Mouse (Mus musculus): ENCODE results near the gene Slc2a2.
"Not testable (repeated sequence)": the region's sequence is repeated elsewhere in the genome, so short reads cannot be mapped to it uniquely, and the experiment has no call there.

Gene Slc2a2

DNA sequence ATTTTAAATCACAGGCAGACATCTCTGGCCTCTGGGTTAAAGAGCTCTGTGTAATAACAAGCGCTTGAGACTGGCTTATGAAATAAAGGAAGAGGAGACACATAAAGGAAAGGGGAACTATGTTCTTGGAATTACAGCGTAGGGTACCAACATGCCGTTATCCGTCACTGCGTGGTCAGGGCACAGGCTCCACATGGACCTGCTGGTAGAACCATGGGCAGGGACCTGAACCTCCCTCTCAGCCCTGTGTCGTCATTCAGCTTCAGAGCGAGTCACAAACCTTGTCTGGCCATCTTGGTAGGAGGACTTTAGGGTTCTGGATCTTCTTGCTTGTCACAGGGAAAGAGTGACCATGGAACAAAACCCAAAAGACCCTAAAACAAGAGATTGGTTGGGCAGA lies 28.7 kb downstream of the Slc2a2 start:
- in situ Hi-C loops (cut with MboI; ENCODE audit: low sequenced_read_pairs) = no loop called here

DNA sequence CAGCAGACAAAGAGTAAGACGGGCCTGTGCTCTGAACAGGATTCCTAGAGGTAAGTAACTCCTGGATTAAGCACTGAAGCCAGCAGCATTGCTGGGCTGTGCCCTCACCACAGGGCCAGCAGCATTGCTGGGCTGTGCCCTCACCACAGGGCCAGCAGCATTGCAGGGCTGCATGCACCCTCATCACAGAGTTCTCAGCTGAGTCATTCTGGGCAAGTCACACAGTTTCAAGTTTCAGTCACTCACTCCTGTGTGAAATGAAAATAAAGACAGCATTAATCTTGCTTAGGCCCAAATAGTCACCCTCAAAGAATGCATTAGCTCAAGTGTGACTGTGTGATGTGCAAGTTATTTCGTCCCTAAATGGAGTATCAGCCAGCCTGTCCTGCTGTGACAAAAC lies 37.0 kb downstream of the Slc2a2 start:
- in situ Hi-C loops (cut with MboI; ENCODE audit: low sequenced_read_pairs) = no loop called here

DNA sequence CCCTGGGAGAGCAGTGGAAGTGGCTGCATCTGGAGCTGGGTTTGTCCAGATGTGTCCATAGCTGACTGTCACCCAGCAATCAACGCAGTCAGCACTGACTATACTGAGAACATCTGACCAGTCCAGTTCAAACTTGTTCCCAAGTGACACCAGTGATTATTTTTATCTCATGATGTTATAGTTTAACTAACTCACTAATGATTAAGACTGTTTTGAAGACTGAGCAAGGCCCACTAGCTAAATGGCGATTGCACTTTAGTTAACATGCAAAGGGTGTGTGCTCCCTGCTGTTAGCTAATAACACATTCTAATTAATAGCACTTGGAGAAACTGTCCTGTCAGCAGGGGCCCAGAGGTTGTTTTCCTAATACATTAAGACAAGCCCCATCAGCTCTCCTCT lies 39.3 kb downstream of the Slc2a2 start:
- in situ Hi-C loops (cut with MboI; ENCODE audit: low sequenced_read_pairs) = no loop called here

DNA sequence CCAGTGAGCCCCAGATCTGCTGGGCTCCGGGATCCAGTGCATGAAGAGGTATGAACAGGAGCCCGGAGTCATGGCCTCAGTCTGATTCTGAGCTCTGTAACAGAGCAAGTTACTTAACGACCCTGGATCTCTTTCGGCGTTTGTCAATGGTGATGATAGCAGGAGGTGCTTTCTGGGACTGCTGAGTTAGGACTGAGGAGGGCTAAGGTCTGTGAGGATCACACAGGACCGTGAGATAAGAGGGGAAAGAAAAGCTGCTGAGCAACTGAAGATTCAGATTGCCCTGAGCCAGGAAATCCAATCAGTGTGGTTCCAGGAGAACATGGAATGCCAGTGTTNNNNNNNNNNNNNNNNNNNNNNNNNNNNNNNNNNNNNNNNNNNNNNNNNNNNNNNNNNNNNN lies 42.6 kb downstream of the Slc2a2 start:
- in situ Hi-C loops (cut with MboI; ENCODE audit: low sequenced_read_pairs) = no loop called here

DNA sequence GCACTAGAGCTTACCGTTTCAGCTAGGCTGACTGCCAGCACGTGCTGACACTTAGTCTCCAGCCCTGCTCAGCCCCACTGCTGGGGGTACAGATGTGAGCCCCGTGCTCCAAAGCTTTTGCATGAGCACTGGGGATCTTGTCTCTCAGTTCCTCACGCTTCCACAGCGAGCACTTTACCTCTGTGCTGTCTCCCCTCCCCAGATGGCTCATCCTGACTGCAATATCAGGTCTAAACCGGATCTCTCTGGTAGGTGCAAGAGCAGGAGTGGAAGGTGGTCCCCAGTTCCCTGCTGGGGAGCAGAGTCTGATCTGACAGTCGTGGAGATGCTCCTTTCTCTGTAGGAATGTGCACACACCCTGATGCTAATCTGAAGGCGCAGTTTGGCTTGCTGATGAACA lies 45.5 kb downstream of the Slc2a2 start:
- in situ Hi-C loops (cut with MboI; ENCODE audit: low sequenced_read_pairs) = no loop called here

DNA sequence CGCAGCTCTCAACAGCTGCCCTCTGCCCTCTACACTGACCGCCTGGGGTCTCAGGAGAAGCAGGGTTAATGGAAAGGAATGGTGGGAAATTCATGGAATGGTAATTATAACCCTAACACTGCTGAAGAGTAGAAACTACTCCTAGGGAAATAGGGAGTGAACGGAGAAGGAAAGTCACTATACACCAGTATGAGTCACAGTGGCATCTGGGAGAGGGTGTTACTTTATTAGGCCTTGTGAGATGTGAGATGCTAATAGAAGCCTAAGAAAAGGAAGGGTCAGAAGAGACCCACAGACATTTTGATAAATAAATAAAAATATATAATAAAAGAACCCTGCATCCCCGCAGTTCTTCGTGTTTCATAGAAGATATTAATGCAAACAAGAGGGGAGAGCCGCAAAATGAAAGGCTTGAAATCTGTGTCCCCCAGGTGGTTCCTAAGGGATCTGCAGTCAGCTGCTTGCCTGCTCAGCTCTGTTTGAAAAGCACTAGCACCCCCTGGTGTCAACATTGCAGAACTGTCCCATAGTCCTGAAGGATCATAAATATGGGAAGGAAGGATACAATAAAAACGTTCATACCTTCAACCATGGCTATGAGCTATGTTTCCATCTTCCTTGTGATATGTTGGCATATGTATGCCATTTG lies 48.3 kb downstream of the Slc2a2 start:
- in situ Hi-C loops (cut with MboI; ENCODE audit: low sequenced_read_pairs) = no loop called here

DNA sequence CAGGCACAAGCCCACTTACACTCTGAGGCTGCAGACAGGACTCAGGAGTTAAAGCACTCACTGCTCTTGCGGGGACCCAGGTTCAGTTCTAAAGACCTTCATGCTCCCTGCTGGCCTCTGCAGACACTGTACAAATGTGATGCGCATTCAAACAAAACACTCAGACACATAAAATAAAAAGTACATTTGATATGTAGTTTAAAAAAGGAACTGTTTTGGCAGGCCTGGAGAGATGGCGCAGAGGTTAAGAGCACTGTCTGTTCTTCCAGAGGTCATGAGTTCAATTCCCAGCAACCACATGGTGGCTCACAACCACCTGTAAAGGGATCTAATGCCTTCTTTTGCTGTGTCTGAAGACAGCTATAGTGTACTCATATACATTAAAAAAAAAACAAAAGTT lies 50.4 kb downstream of the Slc2a2 start:
- in situ Hi-C loops (cut with MboI; ENCODE audit: low sequenced_read_pairs) = no loop called here

DNA sequence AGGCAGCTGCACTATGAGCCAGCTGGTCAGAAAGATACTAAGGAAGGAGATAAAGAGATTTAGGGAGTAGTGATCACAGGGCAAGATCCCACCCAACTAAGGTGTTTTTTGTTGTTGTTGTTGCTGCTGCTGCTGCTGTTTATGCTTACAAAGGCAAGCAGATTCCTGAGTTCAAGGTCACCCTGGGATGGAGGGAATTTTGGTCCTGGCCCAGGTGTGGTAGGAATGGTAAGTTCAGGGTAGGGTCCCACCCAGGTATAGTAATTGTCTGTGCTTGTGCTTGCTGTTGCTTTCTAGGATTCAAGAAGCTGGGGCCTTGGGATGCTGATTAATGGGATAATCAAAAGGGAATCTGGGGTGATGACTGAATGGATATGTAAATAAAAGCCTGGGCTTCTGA lies 51.3 kb downstream of the Slc2a2 start:
- in situ Hi-C loops (cut with MboI; ENCODE audit: low sequenced_read_pairs) = no loop called here

DNA sequence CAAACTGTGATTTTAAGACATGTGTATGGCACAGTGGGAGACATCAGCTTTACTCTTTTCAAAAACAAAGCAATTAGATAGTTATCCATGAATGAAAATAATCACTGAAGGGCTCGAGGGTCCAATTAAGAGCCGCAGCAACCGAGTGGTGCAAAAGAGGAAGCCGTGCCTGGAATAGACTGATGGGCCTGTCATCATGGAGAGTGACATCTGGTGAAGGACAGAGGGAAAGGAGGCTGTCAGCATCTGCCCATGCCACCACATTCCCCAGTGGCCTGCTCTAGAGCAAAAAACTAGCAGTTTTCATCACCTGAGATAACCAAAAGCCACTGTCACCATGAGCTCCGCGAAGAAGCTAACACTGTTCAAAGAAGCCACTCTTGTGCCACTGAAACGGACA lies 57.8 kb downstream of the Slc2a2 start:
- in situ Hi-C loops (cut with MboI; ENCODE audit: low sequenced_read_pairs) = no loop called here

DNA sequence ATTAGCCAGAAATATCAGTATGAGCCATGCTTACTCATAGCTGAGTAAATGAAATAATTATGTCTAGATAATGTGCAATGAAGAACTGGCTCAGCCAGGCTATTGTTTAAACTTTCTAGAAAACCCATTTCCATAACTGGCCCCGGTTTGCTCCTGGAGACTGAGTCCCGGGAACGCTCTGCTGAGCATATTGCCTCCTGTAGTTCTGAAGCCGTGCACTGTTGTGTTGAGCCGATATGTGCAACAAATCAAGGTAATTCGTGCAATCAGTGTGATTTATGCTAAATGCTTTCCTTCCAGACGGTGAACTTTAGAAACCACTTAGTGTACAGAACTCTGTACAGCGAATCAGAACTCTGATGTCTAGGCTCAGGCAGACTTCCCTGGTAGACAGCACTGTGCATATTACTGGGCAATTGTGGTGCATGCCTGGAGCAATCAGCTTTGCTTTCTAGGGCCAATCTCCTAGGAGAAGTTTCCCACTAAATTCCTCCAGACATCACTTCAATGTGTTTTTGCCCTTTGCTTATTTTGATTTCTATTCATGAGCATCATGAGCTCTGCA lies 63.6 kb downstream of the Slc2a2 start:
- in situ Hi-C loops (cut with MboI; ENCODE audit: low sequenced_read_pairs) = no loop called here

DNA sequence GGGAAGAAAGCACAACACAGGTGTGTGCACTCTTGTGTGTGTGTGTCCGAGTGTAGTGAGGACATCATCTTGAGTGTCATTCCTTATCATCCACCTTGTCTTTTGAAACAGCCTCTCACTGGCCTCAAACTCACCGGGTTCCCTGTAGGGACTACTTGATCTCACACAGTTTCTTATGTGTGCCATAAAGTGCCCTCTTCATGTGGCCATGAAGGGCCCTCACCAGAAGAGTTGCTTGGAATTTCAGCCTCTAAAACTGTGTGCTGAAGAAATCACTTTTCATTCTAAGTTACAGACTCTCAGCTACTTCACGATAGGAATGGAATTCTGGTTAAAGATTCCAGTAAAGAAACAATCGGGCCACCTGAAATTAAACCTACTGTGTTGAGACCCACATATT lies 69.2 kb downstream of the Slc2a2 start:
- in situ Hi-C loops (cut with MboI; ENCODE audit: low sequenced_read_pairs) = no loop called here

DNA sequence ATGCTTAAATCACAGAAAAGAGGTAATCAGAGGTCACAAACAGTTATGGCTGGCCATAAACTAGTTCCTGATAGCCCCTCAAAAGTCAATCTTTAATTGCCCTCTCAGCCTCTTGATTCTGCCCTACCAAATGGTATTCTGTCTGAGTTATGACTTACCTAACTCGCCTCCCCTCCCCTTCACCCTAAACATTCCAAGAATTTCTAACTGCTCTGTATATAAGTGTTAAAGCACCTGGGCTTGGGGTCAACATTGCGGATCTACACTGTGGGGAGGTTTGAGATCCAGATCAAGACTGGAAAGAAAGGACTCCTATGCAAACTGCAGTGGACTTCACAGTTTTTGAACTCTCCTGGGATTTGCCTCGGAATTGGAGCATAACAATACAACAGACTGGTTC lies 70.5 kb downstream of the Slc2a2 start:
- in situ Hi-C loops (cut with MboI; ENCODE audit: low sequenced_read_pairs) = no loop called here

DNA sequence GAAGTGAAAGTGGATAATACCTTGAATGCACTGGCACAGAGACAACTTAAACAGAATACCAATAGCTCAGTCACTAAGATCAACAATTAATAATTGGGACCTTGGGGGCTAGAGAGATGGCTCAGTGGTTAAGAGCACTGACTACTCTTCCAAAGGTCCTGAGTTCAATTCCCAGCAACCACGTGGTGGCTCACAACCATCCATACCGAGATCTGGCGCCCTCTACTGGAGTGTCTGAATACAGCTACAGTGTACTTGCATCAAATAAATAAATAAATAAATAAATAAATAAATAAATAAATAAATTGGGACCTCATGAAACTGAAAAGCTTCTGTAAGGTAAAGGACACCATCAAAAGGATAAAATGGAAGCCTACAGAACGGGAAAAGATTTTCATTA lies 75.2 kb downstream of the Slc2a2 start:
- in situ Hi-C loops (cut with MboI; ENCODE audit: low sequenced_read_pairs) = not testable (repeated sequence)

DNA sequence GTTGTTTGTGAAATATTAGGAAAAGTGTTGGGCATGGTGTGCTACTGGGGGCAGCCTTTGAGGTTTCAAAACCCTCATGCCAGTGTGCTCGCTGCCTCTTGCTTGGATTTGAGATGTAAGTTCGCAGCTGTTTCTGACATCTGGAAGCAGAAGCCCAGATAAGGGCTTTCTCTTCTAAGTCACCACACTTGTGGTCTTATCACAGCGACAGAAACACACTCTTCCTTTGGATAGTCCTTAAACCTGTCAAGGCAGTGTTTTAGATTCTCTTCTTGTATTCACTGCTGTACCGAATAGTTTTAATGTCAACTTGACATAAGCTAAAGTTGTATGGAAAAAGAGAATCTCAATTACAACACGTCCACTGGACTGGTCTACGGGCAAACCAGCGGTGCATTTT lies 77.7 kb downstream of the Slc2a2 start:
- in situ Hi-C loops (cut with MboI; ENCODE audit: low sequenced_read_pairs) = no loop called here

DNA sequence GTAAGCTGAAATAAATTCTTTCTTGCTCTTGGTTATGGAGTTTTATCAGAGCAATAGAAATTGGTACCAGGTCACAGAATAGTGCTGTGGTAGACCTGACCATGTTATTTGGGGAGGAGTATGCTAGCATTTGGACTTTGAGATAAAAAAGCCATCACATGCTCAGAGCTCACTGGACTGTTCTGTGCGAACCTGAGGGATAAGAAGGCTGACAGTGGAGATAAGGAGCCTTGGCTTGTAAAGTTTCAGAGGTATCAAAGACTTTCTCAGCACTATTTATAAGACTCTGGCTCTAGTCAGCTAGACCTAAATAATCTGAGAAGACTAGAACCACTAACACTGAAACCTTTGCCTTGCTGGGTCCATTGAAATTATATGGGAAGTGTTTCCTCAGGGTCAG lies 78.3 kb downstream of the Slc2a2 start:
- in situ Hi-C loops (cut with MboI; ENCODE audit: low sequenced_read_pairs) = no loop called here

DNA sequence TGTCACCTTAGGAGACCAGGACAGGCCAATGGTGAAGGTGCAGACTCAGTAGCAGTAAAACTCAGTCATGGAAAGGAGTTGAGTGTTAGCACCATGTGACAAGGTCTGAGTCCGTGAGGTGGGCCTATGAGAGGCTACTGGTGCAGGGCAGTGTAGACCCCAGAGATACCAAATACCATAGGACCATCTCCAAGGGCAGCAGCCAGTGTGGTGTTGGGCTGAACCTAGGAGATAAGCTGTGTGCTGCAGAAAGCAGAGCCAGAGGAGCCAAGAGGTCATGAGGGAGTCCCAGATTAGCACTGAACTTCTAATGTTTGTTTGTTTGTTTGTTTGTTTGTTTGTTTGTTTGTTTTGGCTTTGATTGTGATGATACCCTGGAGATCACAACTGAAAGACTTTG lies 78.8 kb downstream of the Slc2a2 start:
- in situ Hi-C loops (cut with MboI; ENCODE audit: low sequenced_read_pairs) = no loop called here

DNA sequence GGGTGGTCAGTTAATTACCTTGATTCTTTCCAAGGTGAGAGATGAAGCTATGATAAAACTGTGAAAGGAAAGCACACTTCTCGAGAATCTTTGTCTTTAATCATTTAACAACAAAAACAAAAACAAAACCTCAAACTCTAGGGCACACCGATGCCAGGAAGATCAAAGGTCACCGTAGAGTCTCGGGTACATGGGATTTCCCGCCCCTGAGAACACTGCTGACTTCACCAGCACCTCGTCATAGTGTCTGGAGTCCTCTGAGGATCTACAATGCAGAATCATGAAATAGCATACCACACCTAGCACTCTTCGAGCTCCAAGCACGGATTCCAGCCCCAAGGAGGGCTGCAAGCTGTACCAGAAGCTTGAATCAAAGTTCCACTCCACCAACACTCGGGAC lies 82.8 kb downstream of the Slc2a2 start:
- in situ Hi-C loops (cut with MboI; ENCODE audit: low sequenced_read_pairs) = no loop called here
